9 mouse cellular contexts compared by ENCODE assay signal in genomic region chr5:100091602-100092001, GRCm38 (mm10). TPM values are rescaled to one million over a fixed set of nuclear protein-coding genes. Genes with fewer than 3 reads are reported as not detected.
DNase-seq lines count a peak whose midpoint lies in the region; ATAC-seq lines count a peak whose summit lies in the region.
"Had no signal": no experiment of that assay in that cellular context is flagged by ENCODE, and none has a peak within 500 bp of the region (broad histone marks: within the 10 kb centered on the region; RNA-seq: fewer than 3 reads in every experiment).

No protein-coding gene starts in this region.

- 7% methylated on average over 17 of the region's 17 CpGs for WGBS in kidney, embryonic 14.5 days
- 5% methylated on average over 17 of the region's 17 CpGs for WGBS in forebrain, embryonic 15.5 days
- 4% methylated on average over 17 of the region's 17 CpGs for WGBS in midbrain, embryonic 14.5 days

- H3K4me2 ChIP-seq in kidney, embryonic 14.5 days (replicated peaks; ENCODE audit: low read depth, low read length) = peak overlapping the region; percentile 27
- H3K4me2 ChIP-seq in forebrain, embryonic 15.5 days (replicated peaks) = peak overlapping the region; percentile 27
- H3K4me2 ChIP-seq in midbrain, embryonic 14.5 days (ENCODE audit: low read length) = peak overlapping the region; percentile 45

- no peaks in the 10 kb centered on the region for H3K36me3 ChIP-seq in kidney, embryonic 14.5 days (ENCODE audit: control insufficient read depth, insufficient read depth, low read length)
- H3K36me3 ChIP-seq in forebrain, embryonic 15.5 days = no peaks in the 10 kb centered on the region
- no peaks in the 10 kb centered on the region for H3K36me3 ChIP-seq in midbrain, embryonic 14.5 days (ENCODE audit: control insufficient read depth, insufficient read depth, low read length)

- H3K4me3 ChIP-seq in kidney, embryonic 14.5 days (ENCODE audit: low read length) = no peak overlapping the region
- H3K4me3 ChIP-seq in forebrain, embryonic 15.5 days = peak overlapping the region; percentile 9; the same call in 1 of the 2 replicates
- H3K4me3 ChIP-seq in midbrain, embryonic 14.5 days (replicated peaks; ENCODE audit: low read depth, low read length) = no peak overlapping the region

- DNase-seq in kidney, adult 9 months = no peak
- DNase-seq in embryo, embryonic 11 days = peak; percentile 75
- peak; percentile 81 for DNase-seq in midbrain, embryonic 14.5 days
- DNase-seq in ovary, postnatal 14 days (ENCODE audit: low spot score) = no peak
- DNase-seq in right cerebral cortex, adult 18-20 months = no peak
- no peak for DNase-seq in layer of hippocampus, adult 18-20 months (ENCODE audit: low spot score in 2 of 2)
- DNase-seq: layer of hippocampus, adult 9-11 months had no signal

- H3K9ac ChIP-seq in kidney, embryonic 14.5 days (ENCODE audit: low read depth, low read length) = no peak overlapping the region
- peak overlapping the region; percentile 18 for H3K9ac ChIP-seq in forebrain, embryonic 15.5 days (replicated peaks)
- peak overlapping the region; percentile 42; the same call in 1 of the 2 replicates for H3K9ac ChIP-seq in midbrain, embryonic 14.5 days (replicated peaks; ENCODE audit: low read length)

- peak; percentile 91 for ATAC-seq in kidney, embryonic 14.5 days (ENCODE audit: low FRiP score, low TSS enrichment)
- ATAC-seq in forebrain, embryonic 15.5 days (replicated peaks) = peak; percentile 88
- ATAC-seq in midbrain, embryonic 14.5 days (ENCODE audit: low FRiP score, low TSS enrichment) = peak; percentile 86

- no peaks in the 10 kb centered on the region for H3K9me3 ChIP-seq in kidney, embryonic 14.5 days (ENCODE audit: control insufficient read depth, low read length)
- no peaks in the 10 kb centered on the region for H3K9me3 ChIP-seq in forebrain, embryonic 15.5 days
- H3K9me3 ChIP-seq in midbrain, embryonic 14.5 days (ENCODE audit: control insufficient read depth, low read length) = no peaks in the 10 kb centered on the region

- H3K4me1 ChIP-seq in kidney, embryonic 14.5 days (ENCODE audit: control insufficient read depth, insufficient read depth, low read length) = peaks cover 20% of the 10 kb centered on the region; the same call in 1 of the 2 replicates
- peaks cover 26% of the 10 kb centered on the region for H3K4me1 ChIP-seq in forebrain, embryonic 15.5 days
- H3K4me1 ChIP-seq in midbrain, embryonic 14.5 days (ENCODE audit: control insufficient read depth, insufficient read depth, low read length) = peaks cover 14% of the 10 kb centered on the region

- H3K27ac ChIP-seq in kidney, embryonic 14.5 days (ENCODE audit: low read depth, low read length) = no peak overlapping the region
- H3K27ac ChIP-seq in forebrain, embryonic 15.5 days (replicated peaks) = peak overlapping the region; percentile 86
- peak overlapping the region; percentile 74 for H3K27ac ChIP-seq in midbrain, embryonic 14.5 days (replicated peaks; ENCODE audit: low read depth, low read length)

- no peaks in the 10 kb centered on the region for H3K27me3 ChIP-seq in kidney, embryonic 14.5 days (ENCODE audit: control insufficient read depth, insufficient read depth, low read length)
- no peaks in the 10 kb centered on the region for H3K27me3 ChIP-seq in forebrain, embryonic 15.5 days
- H3K27me3 ChIP-seq in midbrain, embryonic 14.5 days (ENCODE audit: control insufficient read depth, insufficient read depth, low read length) = no peaks in the 10 kb centered on the region

RNA-seq across cellular contexts. Expression of gene Enoph1, which starts 51.8 kb away (rescaled TPM):
- 42.6 and 51.8 TPM in 2 replicates for polyA plus RNA-seq in kidney, embryonic 14.5 days (2014; fragmentation: Nextera tagmentation; extraction: Ambion mirVana)
- 57.6 and 58.3 TPM in 2 replicates for polyA plus RNA-seq in forebrain, embryonic 15.5 days (2015; fragmentation: Nextera tagmentation; extraction: Ambion mirVana)
- polyA plus RNA-seq in midbrain, embryonic 14.5 days (2014; fragmentation: Nextera tagmentation; extraction: Ambion mirVana) = 43.4 and 49.4 TPM in 2 replicates
- total RNA-seq in layer of hippocampus, adult 18-20 months (2021) = 10 to 100 TPM; 51.9 to 55.3 TPM

RNA-seq across cellular contexts. Expression of gene Hnrnpdl, which starts 52.1 kb away (rescaled TPM):
- polyA plus RNA-seq in kidney, embryonic 14.5 days (2014; fragmentation: Nextera tagmentation; extraction: Ambion mirVana) = 205 and 217 TPM in 2 replicates
- 256 and 258 TPM in 2 replicates for polyA plus RNA-seq in forebrain, embryonic 15.5 days (2015; fragmentation: Nextera tagmentation; extraction: Ambion mirVana)
- 268 and 279 TPM in 2 replicates for polyA plus RNA-seq in midbrain, embryonic 14.5 days (2014; fragmentation: Nextera tagmentation; extraction: Ambion mirVana)
- 100 to 1,000 TPM; 163 to 166 TPM for total RNA-seq in layer of hippocampus, adult 18-20 months (2021)

Comparison
In these comparisons a context has a peak if more than half of its experiments do, and no peak if none do; other contexts are left out.
1. DNase-seq: peak in embryo, embryonic 11 days (single experiment) and midbrain, embryonic 14.5 days (single experiment); none in kidney, adult 9 months (single experiment), ovary, postnatal 14 days (single experiment), right cerebral cortex, adult 18-20 months (single experiment) and layer of hippocampus, adult 18-20 months (0 of 2).
2. Peak in every context shown above with its lines, with median percentiles within 50 percentile points of each other: ATAC-seq and H3K4me2 ChIP-seq.